Mouse (Mus musculus) naive thymus-derived CD4-positive, alpha-beta T cell, adult 2 months (primary cell): ENCODE measurements around the gene 9630041A04Rik.

Experiments used
- DNase-seq: peaks from one replicate; pipeline ENCODE4 v3.0.0-alpha.2; 2011; ENCODE audit warnings: low read depth

The 9630041A04Rik gene

GRCm38 (mm10) chr9:101918771-101919170 is 57.1 kb downstream of the 9630041A04Rik start:
- DNase-seq, result no peak

GRCm38 (mm10) chr9:101919324-101919723 is 57.7 kb downstream of the 9630041A04Rik start:
- no peak for DNase-seq

- DNase-seq, result no peak
Measured at GRCm38 (mm10) chr9:101922846-101923245, 61.2 kb downstream of the 9630041A04Rik start.

- DNase-seq, result no peak
Measured at GRCm38 (mm10) chr9:101924829-101925228, 63.2 kb downstream of the 9630041A04Rik start.

- DNase-seq, result no peak
Measured at GRCm38 (mm10) chr9:101933946-101934573, 72.4 kb downstream of the 9630041A04Rik start.

- DNase-seq, result no peak
Measured at GRCm38 (mm10) chr9:101934887-101935286, 73.2 kb downstream of the 9630041A04Rik start.

- no peak for DNase-seq
Measured at GRCm38 (mm10) chr9:101938066-101938465, 76.4 kb downstream of the 9630041A04Rik start.

- DNase-seq, result no peak
Measured at GRCm38 (mm10) chr9:101939006-101939405, 77.4 kb downstream of the 9630041A04Rik start.

GRCm38 (mm10) chr9:101940182-101940581 is 78.5 kb downstream of the 9630041A04Rik start:
- DNase-seq, result no peak

- no peak for DNase-seq
Measured at GRCm38 (mm10) chr9:101942058-101942669, 80.5 kb downstream of the 9630041A04Rik start.

GRCm38 (mm10) chr9:101945326-101945725 is 83.7 kb downstream of the 9630041A04Rik start:
- DNase-seq, result no peak

- DNase-seq, result no peak
Measured at GRCm38 (mm10) chr9:101945814-101946213, 84.2 kb downstream of the 9630041A04Rik start.

- no peak for DNase-seq
Measured at GRCm38 (mm10) chr9:101950101-101950500, 88.5 kb downstream of the 9630041A04Rik start.

- no peak for DNase-seq
Measured at GRCm38 (mm10) chr9:101954529-101954928, 92.9 kb downstream of the 9630041A04Rik start.

- DNase-seq, result no peak
Measured at GRCm38 (mm10) chr9:101956228-101956627, 94.6 kb downstream of the 9630041A04Rik start.

GRCm38 (mm10) chr9:101971806-101972205 is 110.2 kb downstream of the 9630041A04Rik start:
- no peak for DNase-seq

- peak; percentile 18 for DNase-seq
Measured at GRCm38 (mm10) chr9:101972314-101972713, 110.7 kb downstream of the 9630041A04Rik start.

- DNase-seq, result no peak
Measured at GRCm38 (mm10) chr9:101976884-101977465, 115.3 kb downstream of the 9630041A04Rik start.

GRCm38 (mm10) chr9:101981161-101981560 is 119.5 kb downstream of the 9630041A04Rik start:
- DNase-seq, result no peak

- DNase-seq, result no peak
Measured at GRCm38 (mm10) chr9:101982378-101982777, 120.7 kb downstream of the 9630041A04Rik start.

- DNase-seq, result no peak
Measured at GRCm38 (mm10) chr9:101986910-101987309, 125.3 kb downstream of the 9630041A04Rik start.

GRCm38 (mm10) chr9:101990032-101990431 is 128.4 kb downstream of the 9630041A04Rik start:
- no peak for DNase-seq

- no peak for DNase-seq
Measured at GRCm38 (mm10) chr9:101990836-101991235, 129.2 kb downstream of the 9630041A04Rik start.
